Mouse (Mus musculus) hindbrain, postnatal 0 days (tissue): Measurements from ENCODE around the gene Cobll1. TPM values are rescaled to one million over a fixed set of nuclear protein-coding genes. Genes with fewer than 3 reads are reported as not detected.

Experiments
- ATAC-seq: fragments of 200-750 bp; cut with Nextera tagmentation; 2 replicates; pipeline ENCODE4 v1.8.0; 2017; ENCODE audit warnings: mild to moderate bottlenecking, moderate TSS enrichment, moderate library complexity
- DNase-seq: peaks from one replicate; pipeline ENCODE4 v3.0.0-alpha.2; 2015; ENCODE audit warnings: low spot score
- H3K27ac ChIP-seq: fragments of 300-500 bp; sonication (generic); 2 replicates; pipeline ENCODE4 v1.5.1; 2014; ENCODE audit warnings: mild to moderate bottlenecking
- H3K27me3 ChIP-seq: fragments of 300-500 bp; sonication (generic); 2 replicates; pipeline ENCODE4 v1.6.1; 2014; ENCODE audit warnings: low read length, mixed read lengths; ENCODE audit not compliant: insufficient read depth
- H3K36me3 ChIP-seq: fragments of 300-500 bp; sonication (generic); 2 replicates; pipeline ENCODE4 v1.6.1; 2014; ENCODE audit warnings: low read length, mixed read lengths; ENCODE audit not compliant: insufficient read depth
- H3K4me1 ChIP-seq: fragments of 300-500 bp; sonication (generic); 2 replicates; pipeline ENCODE4 v1.6.1; 2014; ENCODE audit warnings: antibody characterized with exemption, low read length, mixed read lengths; ENCODE audit not compliant: insufficient read depth
- H3K4me2 ChIP-seq: fragments of 300-500 bp; sonication (generic); 2 replicates; pipeline ENCODE4 v1.6.1; 2014; ENCODE audit warnings: low read depth, mild to moderate bottlenecking, low read length, moderate library complexity, mixed read lengths
- H3K4me3 ChIP-seq: fragments of 300-500 bp; sonication (generic); 2 replicates; pipeline ENCODE4 v1.5.1; 2014; ENCODE audit warnings: low read length
- H3K9ac ChIP-seq: fragments of 300-500 bp; sonication (generic); replicated peaks from 2 replicates; pipeline ENCODE4 v1.6.1; 2014; ENCODE audit warnings: mild to moderate bottlenecking, low read length, moderate library complexity, mixed read lengths
- H3K9me3 ChIP-seq: fragments of 300-500 bp; sonication (generic); 2 replicates; pipeline ENCODE4 v1.6.1; 2016; ENCODE audit warnings: low read length, mixed read lengths
- CTCF ChIP-seq: IDR thresholded peaks from 2 replicates; pipeline ENCODE4 v1.5.1; 2016; ENCODE audit warnings: antibody characterized with exemption, control low read depth, low read depth
- WGBS: fragments of 180-500 bp; shearing (Covaris S2); extraction: QIAGEN DNeasy Blood & Tissue Kit; methylation state at CpG from one replicate; pipeline ENCODE4 v1.1.7; 2014; 5-methylcytosine and 5-hydroxymethylcytosine counted together
- polyA plus RNA-seq: library from polyadenylated mRNA; unstranded; fragments of >200 nt; fragmentation: Nextera tagmentation; extraction: Ambion mirVana; gene quantifications from 2 replicates; pipeline ENCODE4 v1.2.1, GENCODE M21; 2015
- total RNA-seq: library from RNA; depleted of rRNA; stranded (reverse); fragments of >200 nt; gene quantifications from 2 replicates; pipeline ENCODE4 v1.2.3, GENCODE M21; 2014

The Cobll1 gene
- total and polyA plus RNA-seq, 2 experiments from 2014 or later: 2.4 to 3.5 TPM

- H3K4me3 ChIP-seq: no peak overlapping the region
- no peaks in the 10 kb centered on the region for H3K27me3 ChIP-seq
- no peak overlapping the region for H3K27ac ChIP-seq
- ATAC-seq: no peak
- no peaks in the 10 kb centered on the region for H3K36me3 ChIP-seq
- no peaks in the 10 kb centered on the region for H3K4me1 ChIP-seq
- DNase-seq: no peak
- no peak overlapping the region for H3K9ac ChIP-seq
- H3K9me3 ChIP-seq: no peaks in the 10 kb centered on the region
- no peak overlapping the region for H3K4me2 ChIP-seq
- TF ChIP-seq CTCF: no peak
Observed at GRCm38 (mm10) chr2:65083411-65083810, 155.8 kb downstream of the Cobll1 start.

GRCm38 (mm10) chr2:65077544-65077943, 161.7 kb downstream of the Cobll1 start:
- no peaks in the 10 kb centered on the region for H3K36me3 ChIP-seq
- WGBS: 52% methylated on average over 3 of the region's 3 CpGs

GRCm38 (mm10) chr2:65075840-65076239, 163.4 kb downstream of the Cobll1 start:
- no peaks in the 10 kb centered on the region for H3K4me1 ChIP-seq
- no peaks in the 10 kb centered on the region for H3K27me3 ChIP-seq
- no peak for ATAC-seq
- no peak for TF ChIP-seq CTCF
- 73% methylated on average over 5 of the region's 5 CpGs for WGBS
- H3K4me2 ChIP-seq: no peak overlapping the region
- no peak overlapping the region for H3K4me3 ChIP-seq
- no peak for DNase-seq
- H3K36me3 ChIP-seq: no peaks in the 10 kb centered on the region
- no peaks in the 10 kb centered on the region for H3K9me3 ChIP-seq
- no peak overlapping the region for H3K27ac ChIP-seq
- H3K9ac ChIP-seq: no peak overlapping the region

More at GRCm38 (mm10) chr2:65077544-65077943, 161.7 kb downstream of the Cobll1 start:
- no peak for ATAC-seq
- Histone ChIP-seq H3K9me3 (no peaks in the 10 kb centered on the region), H3K9ac (no peak overlapping the region), H3K27ac (no peak overlapping the region), H3K27me3 (no peaks in the 10 kb centered on the region), H3K4me3 (no peak overlapping the region), H3K4me1 (no peaks in the 10 kb centered on the region), H3K4me2 (no peak overlapping the region)
- no peak for TF ChIP-seq CTCF
- no peak for DNase-seq

GRCm38 (mm10) chr2:65075431-65075830, 163.8 kb downstream of the Cobll1 start:
- ATAC-seq: no peak

GRCm38 (mm10) chr2:65072205-65072604, 167.0 kb downstream of the Cobll1 start:
- Histone ChIP-seq H3K9ac (no peak overlapping the region), H3K27me3 (no peaks in the 10 kb centered on the region), H3K4me1 (no peaks in the 10 kb centered on the region), H3K9me3 (no peaks in the 10 kb centered on the region), H3K27ac (no peak overlapping the region), H3K36me3 (no peaks in the 10 kb centered on the region), H3K4me3 (no peak overlapping the region), H3K4me2 (no peak overlapping the region)
- TF ChIP-seq CTCF: no peak
- ATAC-seq (no peak), DNase-seq (no peak)
- 67% methylated on average over 3 of the region's 3 CpGs for WGBS

More at GRCm38 (mm10) chr2:65075431-65075830, 163.8 kb downstream of the Cobll1 start:
- H3K27ac ChIP-seq: no peak overlapping the region
- WGBS: 64% methylated on average over 4 of the region's 4 CpGs
- no peaks in the 10 kb centered on the region for H3K4me1 ChIP-seq
- TF ChIP-seq CTCF: no peak
- DNase-seq: no peak
- H3K27me3 ChIP-seq: no peaks in the 10 kb centered on the region
- no peak overlapping the region for H3K4me2 ChIP-seq
- no peaks in the 10 kb centered on the region for H3K36me3 ChIP-seq
- no peak overlapping the region for H3K4me3 ChIP-seq
- no peak overlapping the region for H3K9ac ChIP-seq
- no peaks in the 10 kb centered on the region for H3K9me3 ChIP-seq

GRCm38 (mm10) chr2:65053764-65054163, 185.4 kb downstream of the Cobll1 start:
- Histone ChIP-seq H3K9me3 (no peaks in the 10 kb centered on the region), H3K4me2 (no peak overlapping the region), H3K4me3 (no peak overlapping the region), H3K27ac (no peak overlapping the region), H3K9ac (no peak overlapping the region), H3K36me3 (no peaks in the 10 kb centered on the region), H3K4me1 (no peaks in the 10 kb centered on the region), H3K27me3 (no peaks in the 10 kb centered on the region)
- ATAC-seq (no peak), DNase-seq (no peak)
- 89% methylated on average over 2 of the region's 2 CpGs for WGBS
- TF ChIP-seq CTCF: no peak

GRCm38 (mm10) chr2:65052191-65053012, 186.8 kb downstream of the Cobll1 start:
- DNase-seq: no peak
- Histone ChIP-seq H3K4me1 (no peaks in the 10 kb centered on the region), H3K9me3 (no peaks in the 10 kb centered on the region), H3K9ac (no peak overlapping the region), H3K27ac (no peak overlapping the region), H3K4me2 (no peak overlapping the region), H3K27me3 (no peaks in the 10 kb centered on the region), H3K36me3 (no peaks in the 10 kb centered on the region), H3K4me3 (no peak overlapping the region)
- 93% methylated on average over 6 of the region's 6 CpGs for WGBS
- no peak for ATAC-seq
- no peak for TF ChIP-seq CTCF
